Mouse (Mus musculus) gastrocnemius, postnatal 10 days (tissue): ENCODE data around the gene Litaf. TPM values are rescaled to one million over a fixed set of nuclear protein-coding genes. Genes with fewer than 3 reads are reported as not detected.
"Not testable (repeated sequence)": the region's sequence is repeated elsewhere in the genome, so short reads cannot be mapped to it uniquely, and the experiment has no call there.

Experiments
- DNase-seq: peaks from one replicate; pipeline ENCODE4 v3.0.0; 2021; ENCODE audit warnings: mixed read lengths
- total RNA-seq, 2 experiments: library from RNA; stranded (reverse); gene quantifications; 2 replicates each; pipeline ENCODE4 v1.2.3; 2021

Gene Litaf
- total RNA-seq, 2 experiments from 2014 or later, result 25.5 to 25.7 TPM

- no peak for DNase-seq
Observed at GRCm38 (mm10) chr16:11021403-11022112, 44.4 kb downstream of the Litaf start.

- DNase-seq, result no peak
Observed at GRCm38 (mm10) chr16:11017807-11018595, 48.0 kb downstream of the Litaf start.

- DNase-seq, result no peak
Observed at GRCm38 (mm10) chr16:11016353-11016752, 49.6 kb downstream of the Litaf start.

GRCm38 (mm10) chr16:11014407-11014806 is 51.5 kb downstream of the Litaf start:
- no peak for DNase-seq

- DNase-seq, result not testable (repeated sequence)
Observed at GRCm38 (mm10) chr16:11013464-11014147, 52.4 kb downstream of the Litaf start.

- peak; percentile 69 for DNase-seq
Observed at GRCm38 (mm10) chr16:11012571-11013463, 53.1 kb downstream of the Litaf start.

GRCm38 (mm10) chr16:11011939-11012338 is 54.0 kb downstream of the Litaf start:
- no peak for DNase-seq

GRCm38 (mm10) chr16:11011206-11011605 is 54.8 kb downstream of the Litaf start:
- DNase-seq, result no peak

GRCm38 (mm10) chr16:11010270-11010669 is 55.7 kb downstream of the Litaf start:
- no peak for DNase-seq

GRCm38 (mm10) chr16:11008162-11008991 is 57.6 kb downstream of the Litaf start:
- DNase-seq, result peak; percentile 73

- no peak for DNase-seq
Observed at GRCm38 (mm10) chr16:11006100-11006499, 59.9 kb downstream of the Litaf start.

GRCm38 (mm10) chr16:11001703-11002659 is 64.0 kb downstream of the Litaf start:
- DNase-seq, result no peak

- no peak for DNase-seq
Observed at GRCm38 (mm10) chr16:10999809-11000208, 66.1 kb downstream of the Litaf start.

- no peak for DNase-seq
Observed at GRCm38 (mm10) chr16:10998224-10998623, 67.7 kb downstream of the Litaf start.

GRCm38 (mm10) chr16:10996576-10996975 is 69.4 kb downstream of the Litaf start:
- no peak for DNase-seq

- DNase-seq, result peak; percentile 93
Observed at GRCm38 (mm10) chr16:10993032-10993744, 72.8 kb downstream of the Litaf start.

- DNase-seq, result peak; percentile 31
Observed at GRCm38 (mm10) chr16:10992090-10993031, 73.6 kb downstream of the Litaf start.

GRCm38 (mm10) chr16:10991737-10992089 is 74.2 kb downstream of the Litaf start:
- DNase-seq, result no peak
